Mouse (Mus musculus): ENCODE measurements at regions not wholly inside any gene's neighbourhood (a gene's known extent, or its start where the extent isn't known, plus 50 kb on each side); places are given as distances from the start of the nearest gene placed in this dataset.
A peak's percentile ranks its signal among the peaks of the same experiment; 100 is the strongest.

DNA sequence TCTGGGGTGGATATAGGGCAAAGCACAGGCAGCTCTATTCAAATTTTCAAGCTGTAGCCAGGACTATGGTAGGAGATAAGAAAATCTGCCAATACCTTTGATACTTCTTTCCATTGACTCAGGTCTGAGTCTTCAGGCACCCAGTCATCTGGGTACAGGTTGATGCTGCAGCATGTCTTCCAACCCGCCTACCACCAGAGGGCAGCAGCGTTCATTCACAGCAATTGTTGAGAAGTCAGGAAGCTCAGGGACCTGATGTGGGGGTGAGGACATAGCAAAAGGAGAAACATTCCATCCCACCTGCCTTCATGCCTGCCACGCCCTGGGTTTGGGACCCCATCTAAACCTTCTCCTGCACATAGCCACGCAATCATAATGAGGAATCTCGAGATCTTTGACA lies 118.2 kb upstream of the Gm21876 start:
- peak; percentile 2 to 22 for DNase-seq

DNA sequence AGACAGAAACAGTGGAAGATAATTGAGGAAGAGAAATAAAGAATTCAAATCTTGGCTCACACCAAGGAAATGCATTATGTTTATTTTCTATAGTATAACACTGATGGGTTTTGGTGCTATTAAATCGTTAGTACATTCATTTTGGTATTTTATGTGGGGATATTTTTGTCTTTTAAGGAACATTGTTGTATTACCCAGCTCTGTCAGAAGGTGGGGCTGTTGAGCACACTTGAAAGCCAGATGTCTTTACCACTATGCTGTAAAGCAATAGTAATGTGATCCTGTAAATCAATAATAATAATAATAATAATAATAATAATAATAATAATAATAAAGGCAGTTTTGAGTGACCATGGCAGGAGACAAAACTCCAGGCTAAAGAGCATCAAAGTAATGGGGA lies 120.0 kb upstream of the Gm21876 start:
- no peak for DNase-seq

DNA sequence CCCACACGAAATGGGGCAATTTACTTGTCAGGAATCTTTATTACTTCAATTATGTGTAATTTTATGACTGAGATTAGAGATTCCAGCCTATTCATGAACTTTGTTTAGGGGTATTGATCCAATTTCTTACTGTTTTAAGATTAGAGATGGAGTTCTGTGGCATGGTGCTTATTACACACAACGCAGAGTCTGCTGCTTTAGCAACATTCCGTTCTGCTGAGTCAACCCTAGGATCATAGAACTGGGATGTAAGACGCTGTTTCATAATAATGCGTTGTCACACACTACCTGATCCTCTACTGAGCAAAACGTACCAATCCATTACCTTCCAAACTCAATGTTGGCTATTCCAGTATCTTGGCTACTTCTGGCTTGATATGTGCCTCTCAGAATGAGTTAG lies 121.9 kb upstream of the Gm21876 start:
- DNase-seq = no peak

DNA sequence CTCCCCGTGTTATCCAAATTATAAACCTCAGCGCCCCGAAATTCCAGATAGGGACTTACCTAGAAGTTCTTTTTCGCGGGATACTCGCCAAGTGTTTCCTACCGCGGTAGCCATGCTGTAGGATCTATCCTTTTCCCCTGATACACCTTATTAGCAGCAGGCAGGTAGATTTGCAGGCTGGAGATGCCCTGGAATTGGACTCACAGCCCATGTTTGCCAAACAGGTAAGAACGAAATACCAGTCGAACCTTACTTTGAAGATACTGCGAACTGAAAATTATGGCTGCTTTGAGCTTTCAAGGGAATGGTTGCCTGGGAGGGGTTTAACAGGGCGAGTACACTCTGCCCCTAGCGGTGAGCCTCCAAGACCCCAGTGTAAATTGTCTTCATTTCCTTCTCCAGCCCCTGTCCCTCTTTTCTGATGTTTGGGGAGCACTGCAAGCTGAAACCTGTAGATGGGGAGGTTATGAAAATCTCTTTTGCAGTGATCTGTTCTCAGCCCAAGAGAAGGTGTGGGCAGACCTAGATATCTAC lies 149.8 kb upstream of the Agtr2 start:
- DNase-seq = no peak

DNA sequence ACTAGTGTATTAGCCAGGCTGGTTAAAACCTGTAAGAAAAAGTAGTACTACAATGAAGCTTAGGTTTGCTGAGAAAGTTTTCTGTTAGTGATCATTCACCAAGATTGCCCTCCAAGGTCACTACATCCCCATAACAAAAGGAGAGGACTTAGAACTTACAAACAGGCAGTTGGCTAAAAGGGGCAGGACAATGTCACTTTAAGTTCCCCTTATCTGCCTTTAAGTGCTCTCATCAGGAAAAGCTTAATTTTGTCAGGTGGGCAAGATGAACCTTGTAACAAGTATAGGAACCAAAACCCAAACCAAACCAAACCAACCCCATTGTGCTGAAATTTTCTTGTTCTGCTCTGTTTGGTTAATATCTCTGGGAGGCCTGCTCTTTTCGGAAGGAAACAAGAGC lies 139.9 kb upstream of the Agtr2 start:
- no peak for DNase-seq

DNA sequence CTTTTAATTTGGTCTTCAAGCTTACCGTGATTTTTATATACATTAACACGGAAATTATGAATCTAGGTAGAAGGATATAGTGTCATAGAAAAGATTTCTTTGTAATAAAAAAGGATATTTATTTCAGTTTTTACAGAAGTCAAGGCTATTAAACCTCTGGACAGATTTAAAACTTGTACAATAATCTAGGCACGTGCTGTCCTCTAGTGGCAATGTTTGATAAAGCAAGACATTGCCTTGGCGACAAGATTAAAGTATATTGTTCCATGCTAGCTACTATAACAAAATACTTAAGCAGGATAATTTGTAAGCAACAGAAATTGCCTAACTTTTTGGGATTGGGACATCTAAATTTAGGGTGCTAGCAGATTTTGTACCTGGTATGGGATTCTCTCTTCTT lies 133.8 kb upstream of the Agtr2 start:
- DNase-seq = peak in 1 of 2 experiments; percentile 35

DNA sequence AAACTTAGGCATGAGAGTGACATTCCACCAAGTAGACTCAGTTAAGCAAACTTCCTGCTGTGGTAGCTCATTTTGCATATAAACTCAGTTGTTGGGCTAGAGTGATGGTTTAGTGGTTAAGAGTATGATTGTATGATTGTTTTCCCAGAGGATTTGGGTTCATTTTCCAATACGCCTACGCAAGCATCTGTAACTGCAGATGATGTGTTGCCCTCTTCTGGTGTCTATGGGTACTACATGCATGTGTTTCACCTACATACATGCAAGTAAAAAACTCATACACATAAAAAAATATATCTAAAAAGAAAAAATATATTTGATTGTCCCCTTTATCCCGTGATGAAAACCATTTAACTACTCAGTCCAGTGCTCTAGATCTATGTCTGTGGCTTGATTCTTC lies 132.0 kb upstream of the Agtr2 start:
- DNase-seq = peak in 1 of 2 experiments; percentile 5

DNA sequence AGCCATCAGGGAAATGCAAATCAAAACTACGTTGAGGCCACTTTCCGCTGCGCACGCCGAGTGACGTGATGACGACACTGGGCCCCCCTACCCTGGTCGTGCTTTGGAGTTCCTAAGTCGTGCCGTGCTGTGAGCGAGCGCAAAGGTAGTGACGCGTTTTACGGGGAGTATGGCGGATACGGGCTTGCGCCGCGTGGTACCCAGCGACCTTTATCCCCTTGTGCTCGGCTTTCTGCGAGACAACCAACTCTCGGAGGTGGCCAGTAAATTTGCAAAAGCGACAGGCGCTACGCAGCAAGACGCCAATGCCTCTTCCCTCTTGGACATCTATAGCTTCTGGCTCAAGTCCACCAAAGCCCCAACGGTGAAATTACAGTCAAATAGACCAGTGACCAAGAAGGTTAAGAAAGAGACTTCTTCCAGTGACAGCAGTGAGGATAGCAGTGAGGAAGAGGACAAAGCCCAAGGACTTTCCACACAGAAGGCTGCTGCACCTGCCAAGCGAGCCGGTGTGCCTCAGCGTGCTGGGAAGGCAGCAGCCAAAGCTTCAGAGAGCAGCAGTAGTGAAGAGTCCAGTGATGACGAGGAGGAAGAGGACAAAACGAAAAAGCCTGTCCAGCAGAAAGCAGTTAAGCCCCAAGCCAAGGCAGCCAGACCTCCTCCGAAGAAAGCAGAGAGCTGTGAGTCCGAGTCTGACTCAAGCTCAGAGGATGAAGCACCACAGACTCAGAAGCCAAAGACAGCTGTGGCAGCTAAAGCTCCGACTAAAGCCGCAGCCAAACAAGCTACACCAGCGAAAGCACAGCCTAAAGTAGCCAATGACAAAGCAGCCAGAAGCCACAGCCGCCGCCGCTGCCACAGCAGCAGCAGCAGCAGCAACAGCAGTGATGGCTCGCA lies 123.3 kb upstream of the Agtr2 start:
- peak; percentile 18 to 27 for DNase-seq

DNA sequence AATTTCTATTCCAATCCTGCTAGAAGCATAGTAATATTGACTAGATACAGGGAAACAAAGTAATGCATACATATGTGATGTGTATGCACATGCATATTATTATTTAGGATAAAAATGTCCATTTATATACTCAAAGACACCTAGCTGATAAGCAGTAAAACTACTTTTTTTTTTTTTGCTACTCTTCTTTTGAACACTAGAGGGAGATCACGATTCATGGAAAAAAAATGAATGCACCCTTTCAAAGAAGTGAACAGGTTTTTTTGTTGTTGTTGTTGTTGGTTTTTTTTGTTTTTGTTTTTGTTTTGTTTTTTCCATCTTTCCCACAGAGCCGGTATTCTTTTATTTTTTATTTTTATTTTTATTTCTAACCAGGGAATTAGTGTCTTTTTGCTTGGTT lies 99.1 kb upstream of the Agtr2 start:
- no peak for DNase-seq

DNA sequence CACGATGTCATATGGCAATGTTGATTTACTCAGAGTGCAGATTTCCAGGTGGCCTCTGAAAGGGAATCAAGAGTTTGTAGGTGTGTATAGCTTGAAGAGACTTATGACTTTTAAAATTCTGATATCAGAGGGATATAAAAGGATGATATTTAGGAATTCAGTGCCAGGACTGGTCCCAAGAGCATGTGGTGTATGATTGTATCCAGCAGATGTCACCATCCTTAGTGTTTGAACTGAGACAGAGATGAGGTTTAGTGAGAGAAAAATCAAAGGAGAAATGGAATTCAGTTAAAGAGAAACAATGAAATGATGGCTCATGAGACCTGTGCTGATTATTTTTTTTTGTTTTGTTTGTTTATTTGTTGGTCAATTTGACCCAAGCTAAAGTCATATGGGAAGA lies 94.4 kb upstream of the Agtr2 start:
- no peak for DNase-seq

DNA sequence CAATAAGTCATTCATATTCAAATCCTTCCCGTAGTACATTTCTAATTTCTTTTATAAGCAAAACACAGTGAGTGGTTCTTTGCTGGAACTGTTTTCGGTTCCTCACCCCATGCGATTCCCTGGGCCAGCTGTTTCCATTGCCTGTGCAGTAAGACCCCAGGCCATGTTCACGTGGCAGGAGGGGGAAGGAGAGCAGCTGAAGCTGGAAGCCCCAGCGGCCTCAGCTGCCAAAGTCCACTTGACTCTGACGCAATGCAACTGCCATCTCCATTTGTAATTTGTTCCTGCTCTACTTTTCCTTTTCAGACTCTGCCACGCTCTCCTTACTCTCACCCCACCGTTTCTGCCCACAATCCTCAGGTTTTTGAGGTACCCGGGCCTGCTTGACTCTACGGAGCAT lies 91.1 kb upstream of the Agtr2 start:
- DNase-seq = peak; percentile 35 to 40

DNA sequence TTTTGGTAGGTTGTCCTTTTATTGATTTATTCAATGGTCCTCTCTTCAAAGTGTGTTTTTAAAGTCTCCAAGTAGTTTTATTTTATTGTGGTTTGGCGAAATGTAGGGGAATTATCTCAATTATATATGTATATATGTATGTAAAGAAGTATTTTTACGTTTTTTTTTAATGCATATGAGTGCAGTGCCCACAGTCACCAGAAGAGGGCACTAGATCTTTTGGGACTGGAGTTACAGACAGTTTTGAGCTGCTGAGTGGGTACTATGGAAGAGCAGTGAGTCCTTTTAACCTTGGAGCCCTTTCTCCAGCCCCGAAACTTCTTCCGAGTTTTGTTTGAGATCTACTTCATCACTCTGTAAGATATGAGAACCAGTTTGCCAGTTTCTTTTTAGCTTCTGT lies 59.5 kb upstream of the Agtr2 start:
- peak in 1 of 2 experiments; percentile 14 for DNase-seq

DNA sequence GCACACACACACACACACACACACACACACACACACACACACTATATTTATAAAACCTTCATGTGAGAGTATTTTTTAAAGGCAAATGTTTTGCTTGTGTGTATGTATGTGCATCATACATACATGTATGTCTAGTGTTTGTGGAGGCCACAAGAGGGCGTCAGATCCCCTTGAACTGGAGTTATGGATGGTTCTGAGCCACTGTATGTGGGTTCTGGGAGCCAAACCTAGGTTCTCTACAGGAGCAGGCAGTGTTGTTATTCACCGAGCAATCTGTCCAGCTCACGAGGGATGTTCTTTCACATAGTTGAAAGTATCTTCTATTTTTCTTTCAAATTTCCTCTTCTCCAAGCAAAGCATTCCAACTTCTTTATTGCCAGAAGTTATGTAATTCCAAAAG lies 56.3 kb upstream of the Agtr2 start:
- DNase-seq = peak; percentile 12 to 30

DNA sequence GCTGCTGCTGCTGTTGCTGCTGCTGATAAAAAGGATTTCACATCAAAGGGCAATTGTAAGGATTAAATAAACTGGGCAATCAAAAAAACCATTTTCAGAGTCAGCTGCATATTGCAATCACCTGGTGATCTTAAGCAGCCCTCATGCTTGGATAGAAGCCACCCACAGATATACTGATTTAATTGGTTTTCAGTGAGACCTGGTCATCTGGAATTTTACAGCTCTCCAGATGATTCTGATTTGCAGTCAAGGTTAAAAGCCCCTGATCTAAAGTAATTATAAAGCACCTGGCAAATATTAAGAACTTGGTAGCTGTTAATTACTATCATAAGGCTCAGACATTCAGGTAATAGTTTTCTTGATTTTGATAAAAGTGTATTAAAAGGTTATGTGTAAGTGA lies 50.8 kb upstream of the Agtr2 start:
- no peak for DNase-seq

Data from heart, adult 18-20 months (tissue).